Comparison of ENCODE assay signal across 10 mouse cellular contexts in the genomic region with DNA sequence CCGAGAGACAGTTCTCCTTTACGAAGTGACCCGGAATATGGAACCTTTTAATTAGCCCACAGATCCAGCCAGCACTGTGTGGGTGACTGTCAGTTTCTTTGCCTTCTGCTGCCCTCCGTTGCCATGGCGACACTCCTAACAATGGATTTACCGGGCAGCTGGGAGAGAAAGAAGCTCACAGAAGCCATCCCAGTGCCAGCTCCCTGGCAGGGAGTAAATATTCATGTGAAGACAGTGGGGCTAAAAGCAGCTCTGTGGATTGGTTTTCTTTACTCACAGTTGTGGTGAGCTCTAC.
A peak's percentile ranks its signal among the peaks of the same experiment; 100 is the strongest.
DNase-seq lines count a peak whose midpoint lies in the region; ATAC-seq lines count a peak whose summit lies in the region.
"Had no signal": no experiment of that assay in that cellular context is flagged by ENCODE, and none has a peak within 500 bp of the region (broad histone marks: within the 10 kb centered on the region; RNA-seq: fewer than 3 reads in every experiment).

No protein-coding gene starts in this region.

- no peaks in the 10 kb centered on the region for H3K27me3 ChIP-seq in hindbrain, embryonic 15.5 days
- peaks cover 4% of the 10 kb centered on the region; the same call in 1 of the 2 replicates for H3K27me3 ChIP-seq in midbrain, embryonic 10.5 days (ENCODE audit: low read depth, poor library complexity, severe bottlenecking)
- H3K27me3 ChIP-seq: embryonic facial prominence, embryonic 15.5 days; liver, embryonic 15.5 days had no signal

- no peaks in the 10 kb centered on the region for H3K36me3 ChIP-seq in hindbrain, embryonic 15.5 days
- no peaks in the 10 kb centered on the region for H3K36me3 ChIP-seq in midbrain, embryonic 10.5 days
- H3K36me3 ChIP-seq: embryonic facial prominence, embryonic 15.5 days; liver, embryonic 15.5 days had no signal

- peak overlapping the region; percentile 5; the same call in 1 of the 2 replicates for H3K4me3 ChIP-seq in hindbrain, embryonic 15.5 days
- H3K4me3 ChIP-seq in midbrain, embryonic 10.5 days = peak overlapping the region; percentile 38
- H3K4me3 ChIP-seq: embryonic facial prominence, embryonic 15.5 days; liver, embryonic 15.5 days had no signal

- peak; percentile 77 for DNase-seq in MN1 (ENCODE audit: low spot score)
- peak; percentile 86 for DNase-seq in embryo, embryonic 10.5 days (ENCODE audit: low spot score)
- peak; percentile 89 for DNase-seq in midbrain, embryonic 10.5 days (ENCODE audit: low spot score)
- peak; percentile 86 for DNase-seq in telencephalon, adult 2 months (ENCODE audit: low read depth, low spot score)
- DNase-seq in adrenal gland, postnatal 25 days = no peak
- DNase-seq in spleen, adult 12 weeks (ENCODE audit: low spot score) = no peak

- H3K27ac ChIP-seq in hindbrain, embryonic 15.5 days (replicated peaks) = peak overlapping the region; percentile 72
- peak overlapping the region; percentile 74 for H3K27ac ChIP-seq in midbrain, embryonic 10.5 days (replicated peaks)
- H3K27ac ChIP-seq: embryonic facial prominence, embryonic 15.5 days; liver, embryonic 15.5 days had no signal

- H3K4me1 ChIP-seq in hindbrain, embryonic 15.5 days (replicated peaks) = peaks cover 19% of the 10 kb centered on the region
- peaks cover 20% of the 10 kb centered on the region for H3K4me1 ChIP-seq in midbrain, embryonic 10.5 days
- H3K4me1 ChIP-seq: embryonic facial prominence, embryonic 15.5 days; liver, embryonic 15.5 days had no signal

- 12% methylated on average over 6 of the region's 6 CpGs for WGBS in hindbrain, embryonic 15.5 days
- WGBS in midbrain, embryonic 10.5 days = 22% methylated on average over 6 of the region's 6 CpGs

- no peaks in the 10 kb centered on the region for H3K9me3 ChIP-seq in hindbrain, embryonic 15.5 days
- no peaks in the 10 kb centered on the region for H3K9me3 ChIP-seq in midbrain, embryonic 10.5 days (replicated peaks)
- H3K9me3 ChIP-seq: embryonic facial prominence, embryonic 15.5 days had no signal

- peak overlapping the region; percentile 41 for H3K4me2 ChIP-seq in hindbrain, embryonic 15.5 days
- H3K4me2 ChIP-seq: embryonic facial prominence, embryonic 15.5 days; liver, embryonic 15.5 days had no signal

- H3K9ac ChIP-seq in hindbrain, embryonic 15.5 days = no peak overlapping the region
- H3K9ac ChIP-seq: embryonic facial prominence, embryonic 15.5 days; liver, embryonic 15.5 days had no signal

- peak; percentile 92 for ATAC-seq in hindbrain, embryonic 15.5 days (ENCODE audit: low FRiP score, low read depth)
- no peak for ATAC-seq in CD4-positive, CD25-positive, alpha-beta regulatory T cell, adult 4 months

Comparison
In these comparisons a context has a peak if more than half of its experiments do, and no peak if none do; other contexts are left out.
1. DNase-seq: peak in MN1 (single experiment), embryo, embryonic 10.5 days (single experiment), midbrain, embryonic 10.5 days (single experiment) and telencephalon, adult 2 months (single experiment); none in adrenal gland, postnatal 25 days (single experiment) and spleen, adult 12 weeks (single experiment).